Mouse (Mus musculus): Measurements from ENCODE around the gene Olfr1015. TPM values are rescaled to one million over a fixed set of nuclear protein-coding genes. Genes with fewer than 3 reads are reported as not detected.

The Olfr1015 gene
- polyA plus RNA-seq (2012; ENCODE audit: low replicate concordance), result not detected in 2 replicates

GRCm38 (mm10) chr2:85781717-85782116, at the start of gene Olfr1015:
TSS of gene Olfr1015 (plus strand) at chr2:85782017.

GRCm38 (mm10) chr2:85762666-85763065, 19.2 kb upstream of the Olfr1015 start, which contains the start of gene Olfr1012:
TSS of gene Olfr1012 (minus strand) at chr2:85762766.

GRCm38 (mm10) chr2:85766798-85767197, 15.0 kb upstream of the Olfr1015 start, which contains the start of gene Olfr1013:
TSS of gene Olfr1013 (plus strand) at chr2:85767098.

GRCm38 (mm10) chr2:85772413-85772812, 9.4 kb upstream of the Olfr1015 start, which contains the start of gene Olfr1014:
TSS of gene Olfr1014 (plus strand) at chr2:85772713.

GRCm38 (mm10) chr2:85802444-85802843, 20.6 kb downstream of the Olfr1015 start, which contains the start of gene Olfr1016:
TSS of gene Olfr1016 (minus strand) at chr2:85802544.

GRCm38 (mm10) chr2:85818179-85818578, 36.4 kb downstream of the Olfr1015 start, which contains the start of gene Olfr1018:
TSS of gene Olfr1018 (plus strand) at chr2:85818479.

Other genes starting within 250 kb of the Olfr1015 start
- gene Olfr996, start 202.8 kb upstream of the Olfr1015 start, polyA plus RNA-seq (2012; ENCODE audit: low replicate concordance), result not detected in 2 replicates
- not detected in 2 replicates for gene Olfr998, start 193.1 kb upstream of the Olfr1015 start, polyA plus RNA-seq (2012; ENCODE audit: low replicate concordance)
- not detected in 2 replicates for gene Olfr1000, start 170.1 kb upstream of the Olfr1015 start, polyA plus RNA-seq (2012; ENCODE audit: low replicate concordance)
- not detected in 2 replicates for gene Olfr1002, start 131.3 kb upstream of the Olfr1015 start, polyA plus RNA-seq (2012; ENCODE audit: low replicate concordance)
- gene Olfr154, start 117.6 kb upstream of the Olfr1015 start, polyA plus RNA-seq (2012; ENCODE audit: low replicate concordance), result not detected in 2 replicates
- gene Olfr1006, start 103.2 kb upstream of the Olfr1015 start, polyA plus RNA-seq (2012; ENCODE audit: low replicate concordance), result not detected in 2 replicates
- gene Olfr1008, start 92.6 kb upstream of the Olfr1015 start, polyA plus RNA-seq (2012; ENCODE audit: low replicate concordance), result not detected in 2 replicates
- not detected in 2 replicates for gene Olfr1009, start 66.6 kb upstream of the Olfr1015 start, polyA plus RNA-seq (2012; ENCODE audit: low replicate concordance)
- gene Olfr1012, start 19.3 kb upstream of the Olfr1015 start, polyA plus RNA-seq (2012; ENCODE audit: low replicate concordance), result not detected in 2 replicates
- gene Olfr1013, start 14.9 kb upstream of the Olfr1015 start, polyA plus RNA-seq (2012; ENCODE audit: low replicate concordance), result not detected in 2 replicates
- gene Olfr1014, start 9.3 kb upstream of the Olfr1015 start, polyA plus RNA-seq (2012; ENCODE audit: low replicate concordance), result not detected in 2 replicates
- not detected in 2 replicates for gene Olfr1016, start 20.5 kb downstream of the Olfr1015 start, polyA plus RNA-seq (2012; ENCODE audit: low replicate concordance)
- gene Olfr1018, start 36.5 kb downstream of the Olfr1015 start, polyA plus RNA-seq (2012; ENCODE audit: low replicate concordance), result not detected in 2 replicates
- not detected in 2 replicates for gene Olfr1019, start 63.5 kb downstream of the Olfr1015 start, polyA plus RNA-seq (2012; ENCODE audit: low replicate concordance)
- gene Olfr1020, start 65.0 kb downstream of the Olfr1015 start, polyA plus RNA-seq (2012; ENCODE audit: low replicate concordance), result not detected in 2 replicates
- not detected in 2 replicates for gene Olfr1022, start 86.6 kb downstream of the Olfr1015 start, polyA plus RNA-seq (2012; ENCODE audit: low replicate concordance)
- not detected in 2 replicates for gene Olfr1023, start 103.6 kb downstream of the Olfr1015 start, polyA plus RNA-seq (2012; ENCODE audit: low replicate concordance)
- not detected in 2 replicates for gene Olfr1024, start 123.0 kb downstream of the Olfr1015 start, polyA plus RNA-seq (2012; ENCODE audit: low replicate concordance)
- gene Olfr1025-ps1, start 133.2 kb downstream of the Olfr1015 start, polyA plus RNA-seq (2012; ENCODE audit: low replicate concordance), result not detected in 2 replicates
- gene Olfr1026, start 139.5 kb downstream of the Olfr1015 start, polyA plus RNA-seq (2012; ENCODE audit: low replicate concordance), result not detected in 2 replicates
- not detected in 2 replicates for gene Olfr1028, start 168.4 kb downstream of the Olfr1015 start, polyA plus RNA-seq (2012; ENCODE audit: low replicate concordance)
- gene Olfr1029, start 191.9 kb downstream of the Olfr1015 start, polyA plus RNA-seq (2012; ENCODE audit: low replicate concordance), result not detected in 2 replicates
- gene Olfr1030, start 197.3 kb downstream of the Olfr1015 start, polyA plus RNA-seq (2012; ENCODE audit: low replicate concordance), result not detected in 2 replicates
- not detected in 2 replicates for gene Olfr1031, start 208.3 kb downstream of the Olfr1015 start, polyA plus RNA-seq (2012; ENCODE audit: low replicate concordance)
- not detected in 2 replicates for gene Olfr1032, start 223.5 kb downstream of the Olfr1015 start, polyA plus RNA-seq (2012; ENCODE audit: low replicate concordance)
- not detected in 2 replicates for gene Olfr1033, start 238.6 kb downstream of the Olfr1015 start, polyA plus RNA-seq (2012; ENCODE audit: low replicate concordance)